Mouse (Mus musculus) liver, embryonic 15.5 days (tissue): ENCODE data around the gene Sfr1. TPM values are rescaled to one million over a fixed set of nuclear protein-coding genes. Genes with fewer than 3 reads are reported as not detected.

Experiments used
- ATAC-seq: fragments of 200-750 bp; cut with Nextera tagmentation; 2 replicates; pipeline ENCODE4 v1.8.0; 2017; ENCODE audit warnings: moderate number of reproducible peaks, mild to moderate bottlenecking, moderate library complexity; ENCODE audit not compliant: insufficient read depth
- H3K27ac ChIP-seq: fragments of 300-500 bp; sonication (generic); replicated peaks from 2 replicates; pipeline ENCODE4 v1.5.1; 2015; ENCODE audit warnings: mild to moderate bottlenecking, inconsistent platforms
- H3K27me3 ChIP-seq: fragments of 300-500 bp; sonication (generic); 2 replicates; pipeline ENCODE4 v1.6.1; 2015; ENCODE audit warnings: mild to moderate bottlenecking, inconsistent platforms
- H3K36me3 ChIP-seq: fragments of 300-500 bp; sonication (generic); replicated peaks from 2 replicates; pipeline ENCODE4 v1.6.1; 2015; ENCODE audit warnings: moderate library complexity, mild to moderate bottlenecking, inconsistent platforms
- H3K4me1 ChIP-seq: fragments of 300-500 bp; sonication (generic); replicated peaks from 2 replicates; pipeline ENCODE4 v1.6.1; 2015; ENCODE audit warnings: inconsistent platforms
- H3K4me2 ChIP-seq: fragments of 300-500 bp; sonication (generic); 2 replicates; pipeline ENCODE4 v1.6.1; 2015; ENCODE audit warnings: moderate library complexity, mild to moderate bottlenecking, inconsistent platforms
- H3K4me3 ChIP-seq: fragments of 300-500 bp; sonication (generic); replicated peaks from 2 replicates; pipeline ENCODE4 v1.5.1; 2015; ENCODE audit warnings: mild to moderate bottlenecking, inconsistent platforms
- H3K9ac ChIP-seq: fragments of 300-500 bp; sonication (generic); 2 replicates; pipeline ENCODE4 v1.6.1; 2015; ENCODE audit warnings: moderate library complexity, mild to moderate bottlenecking, inconsistent platforms
- H3K9me3 ChIP-seq: fragments of 300-500 bp; sonication (generic); replicated peaks from 2 replicates; pipeline ENCODE4 v1.6.1; 2016; ENCODE audit warnings: inconsistent platforms
- WGBS: fragments of 180-500 bp; shearing (Covaris S2); methylation state at CpG from one replicate; pipeline ENCODE4 v1.1.7; 2015; ENCODE audit warnings: mixed read lengths; ENCODE audit not compliant: insufficient replicate concordance; 5-methylcytosine and 5-hydroxymethylcytosine counted together
- microRNA-seq: library from miRNA; unstranded; fragments of <30 nt; microRNA quantifications from one replicate; pipeline ENCODE4, GENCODE M21; 2016
- polyA plus RNA-seq: library from polyadenylated mRNA; unstranded; fragments of >200 nt; fragmentation: Nextera tagmentation; extraction: Ambion mirVana; gene quantifications from 2 replicates; pipeline ENCODE4 v1.2.1, GENCODE M21; 2015

The Sfr1 gene
- polyA plus RNA-seq, 1 experiment from 2014 or later = 60.6 TPM

GRCm38 (mm10) chr19:47752456-47752855 lies 21.0 kb downstream of the Sfr1 start:
- WGBS = 78% methylated on average over 9 of the region's 9 CpGs
- no peak for ATAC-seq
- H3K4me2 ChIP-seq = no peak overlapping the region

DNA sequence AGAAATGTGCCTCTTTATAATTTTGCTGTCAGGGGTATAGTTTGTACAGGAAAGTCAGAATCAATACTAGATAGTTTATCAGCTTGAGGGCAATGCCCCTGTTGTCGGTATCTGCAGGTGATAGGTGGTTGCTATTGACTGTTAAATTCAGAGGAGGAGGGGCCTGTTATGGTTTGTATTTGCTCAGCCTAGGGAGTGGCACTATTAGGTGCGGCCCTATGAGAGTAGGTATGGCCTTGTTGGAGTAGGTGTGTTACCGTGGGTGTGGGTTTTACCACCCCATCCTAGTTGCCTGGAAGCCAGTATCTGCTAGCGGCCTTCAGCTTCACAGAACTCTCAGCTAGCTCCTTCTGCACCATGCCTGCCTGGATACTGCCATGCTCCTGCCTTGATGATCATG lies 22.4 kb downstream of the Sfr1 start:
- Histone ChIP-seq H3K4me3 (no peak overlapping the region), H3K9ac (no peak overlapping the region), H3K36me3 (no peaks in the 10 kb centered on the region), H3K4me2 (no peak overlapping the region), H3K4me1 (no peaks in the 10 kb centered on the region), H3K27ac (no peak overlapping the region), H3K9me3 (no peaks in the 10 kb centered on the region), H3K27me3 (no peaks in the 10 kb centered on the region)
- 43% methylated on average over 4 of the region's 4 CpGs for WGBS
- no peak for ATAC-seq

More at GRCm38 (mm10) chr19:47752456-47752855, 21.0 kb downstream of the Sfr1 start:
- Histone ChIP-seq H3K27ac (no peak overlapping the region), H3K9me3 (no peaks in the 10 kb centered on the region), H3K9ac (no peak overlapping the region), H3K4me1 (no peaks in the 10 kb centered on the region), H3K4me3 (no peak overlapping the region), H3K36me3 (no peaks in the 10 kb centered on the region), H3K27me3 (no peaks in the 10 kb centered on the region)

DNA sequence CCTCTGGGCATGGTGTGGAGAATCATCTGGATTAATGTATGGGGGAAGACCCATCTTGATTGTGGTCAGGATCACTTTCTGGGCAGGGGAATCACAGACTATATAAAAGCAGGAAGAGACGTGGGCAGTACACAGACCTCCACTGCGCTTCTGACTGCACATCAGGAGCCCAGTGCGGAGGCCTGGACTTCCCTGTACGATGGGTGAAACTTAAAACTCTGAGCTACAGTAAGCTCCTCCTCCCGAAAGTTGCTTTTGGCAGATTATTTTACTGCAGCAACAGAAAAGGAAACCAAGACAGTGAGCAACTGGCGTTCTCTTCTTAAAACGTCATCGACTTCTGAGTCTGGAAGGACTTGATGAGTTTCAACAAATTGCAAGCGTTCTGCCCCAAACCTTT lies 23.4 kb downstream of the Sfr1 start:
- H3K9me3 ChIP-seq = no peaks in the 10 kb centered on the region
- H3K36me3 ChIP-seq = no peaks in the 10 kb centered on the region
- WGBS = 60% methylated on average over 9 of the region's 9 CpGs
- no peak overlapping the region for H3K4me2 ChIP-seq
- H3K4me1 ChIP-seq = no peaks in the 10 kb centered on the region
- no peaks in the 10 kb centered on the region for H3K27me3 ChIP-seq
- H3K4me3 ChIP-seq = no peak overlapping the region
- H3K9ac ChIP-seq = no peak overlapping the region
- no peak overlapping the region for H3K27ac ChIP-seq
- no peak for ATAC-seq

DNA sequence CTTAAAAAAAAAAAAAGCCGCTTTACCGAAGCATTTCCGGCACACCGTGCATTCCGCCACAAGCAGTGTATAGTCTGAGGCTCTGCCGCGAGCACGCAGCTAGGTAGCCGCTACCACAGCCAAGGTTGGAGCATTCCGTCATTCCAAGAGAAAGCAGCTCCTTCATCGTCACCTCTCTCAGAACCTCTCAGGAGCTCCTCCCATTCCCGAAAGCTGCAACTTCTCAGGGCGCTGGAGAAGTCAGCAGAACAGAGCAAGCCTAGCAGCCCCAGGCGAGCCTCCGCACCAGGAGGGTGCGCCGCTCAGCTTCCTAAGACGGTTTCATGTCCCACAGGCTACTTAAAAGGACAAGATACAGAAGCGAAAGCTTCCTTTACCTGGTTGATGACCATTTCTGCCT lies 24.1 kb downstream of the Sfr1 start:
- Histone ChIP-seq H3K4me2 (0 out of 2 replicates have a peak overlapping the region, but pooled peaks have one; percentile 16), H3K36me3 (no peaks in the 10 kb centered on the region), H3K4me1 (no peaks in the 10 kb centered on the region), H3K27me3 (no peaks in the 10 kb centered on the region), H3K9ac (no peak overlapping the region), H3K4me3 (no peak overlapping the region), H3K9me3 (no peaks in the 10 kb centered on the region), H3K27ac (no peak overlapping the region)
- 58% methylated on average over 19 of the region's 19 CpGs for WGBS
- no peak for ATAC-seq

DNA sequence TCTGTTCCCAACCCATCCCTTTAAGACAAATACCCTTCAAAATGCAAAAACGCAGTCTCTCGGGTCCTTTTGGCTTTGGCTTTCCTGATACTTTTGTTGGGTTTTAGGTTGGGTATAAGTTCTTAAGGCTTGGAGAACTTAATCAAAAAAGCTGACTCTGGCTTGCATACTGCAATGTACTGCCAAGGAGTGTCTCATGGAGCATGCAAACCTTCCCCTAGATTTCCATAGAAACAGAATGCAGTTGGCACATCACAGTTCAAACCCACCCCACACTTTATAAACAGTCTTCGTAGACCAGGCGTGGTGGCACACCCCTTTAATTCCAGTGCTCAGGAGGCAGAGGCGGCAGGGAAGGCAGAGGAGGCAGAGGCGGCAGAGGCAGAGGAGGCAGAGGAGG lies 46.4 kb downstream of the Sfr1 start:
- H3K27me3 ChIP-seq = no peaks in the 10 kb centered on the region
- H3K36me3 ChIP-seq = no peaks in the 10 kb centered on the region
- 68% methylated on average over 6 of the region's 6 CpGs for WGBS
- no peak overlapping the region for H3K4me2 ChIP-seq
- H3K27ac ChIP-seq = no peak overlapping the region
- no peaks in the 10 kb centered on the region for H3K4me1 ChIP-seq
- H3K9ac ChIP-seq = no peak overlapping the region
- H3K4me3 ChIP-seq = no peak overlapping the region
- no peak for ATAC-seq
- no peaks in the 10 kb centered on the region for H3K9me3 ChIP-seq

DNA sequence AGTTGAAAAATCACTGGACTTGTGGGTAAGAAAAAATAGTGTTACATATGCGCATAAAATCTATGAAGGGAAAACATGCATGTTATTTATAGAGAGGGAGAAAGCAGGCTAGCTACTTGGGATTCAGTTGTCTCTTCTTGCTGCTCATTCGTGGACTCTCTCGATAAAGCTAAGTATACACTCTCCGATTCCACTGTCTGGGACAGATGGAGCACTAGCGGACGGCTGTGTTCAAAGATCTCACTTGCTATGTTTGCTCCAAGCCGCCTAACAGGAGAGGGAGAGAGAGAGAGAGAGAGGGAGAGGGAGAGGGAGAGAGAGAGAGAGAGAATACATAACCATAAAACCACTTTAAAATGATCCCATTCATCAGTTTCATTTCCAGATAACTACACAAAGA lies 48.7 kb downstream of the Sfr1 start:
- Histone ChIP-seq H3K27me3 (no peaks in the 10 kb centered on the region), H3K27ac (no peak overlapping the region), H3K4me3 (no peak overlapping the region), H3K4me2 (no peak overlapping the region), H3K36me3 (no peaks in the 10 kb centered on the region), H3K9me3 (no peaks in the 10 kb centered on the region), H3K9ac (no peak overlapping the region), H3K4me1 (no peaks in the 10 kb centered on the region)
- 75% methylated on average over 7 of the region's 7 CpGs for WGBS
- no peak for ATAC-seq

- Histone ChIP-seq H3K9me3 (no peaks in the 10 kb centered on the region), H3K4me3 (no peak overlapping the region), H3K27ac (no peak overlapping the region), H3K9ac (no peak overlapping the region), H3K4me1 (no peaks in the 10 kb centered on the region), H3K27me3 (no peaks in the 10 kb centered on the region), H3K36me3 (no peaks in the 10 kb centered on the region), H3K4me2 (no peak overlapping the region)
- WGBS = 56% methylated on average over 11 of the region's 11 CpGs
- no peak for ATAC-seq
These were observed 49.5 kb downstream of the Sfr1 start for GRCm38 (mm10) chr19:47780972-47781371.

- no peaks in the 10 kb centered on the region for H3K36me3 ChIP-seq
- 64% methylated on average over 6 of the region's 6 CpGs for WGBS
These were observed 52.4 kb downstream of the Sfr1 start for GRCm38 (mm10) chr19:47783898-47784297.

More at GRCm38 (mm10) chr19:47783898-47784297, 52.4 kb downstream of the Sfr1 start:
- no peak overlapping the region for H3K27ac ChIP-seq
- no peaks in the 10 kb centered on the region for H3K4me1 ChIP-seq
- no peak overlapping the region for H3K4me2 ChIP-seq
- no peak overlapping the region for H3K4me3 ChIP-seq
- no peaks in the 10 kb centered on the region for H3K27me3 ChIP-seq
- ATAC-seq = no peak
- H3K9ac ChIP-seq = no peak overlapping the region
- H3K9me3 ChIP-seq = no peaks in the 10 kb centered on the region

Small RNAs within 50 kb of the gene (microRNA-seq; reads per million reads assigned to microRNA genes)
- gene Mir8090 = not detected

Other genes with a start within 250 kb of the Sfr1 start
- 8.4 and 8.7 TPM in 2 replicates for gene Stn1, start 194.2 kb upstream of the Sfr1 start, polyA plus RNA-seq
- gene Slk, start 152.0 kb upstream of the Sfr1 start, polyA plus RNA-seq = 5.4 and 6.5 TPM in 2 replicates
- 0.15 and 0.20 TPM in 2 replicates for gene Col17a1, start 39.6 kb upstream of the Sfr1 start, polyA plus RNA-seq
- gene Gsto1, start 123.3 kb downstream of the Sfr1 start, polyA plus RNA-seq = 115 and 122 TPM in 2 replicates
- 0.13 and 0.24 TPM in 2 replicates for gene Gsto2, start 133.9 kb downstream of the Sfr1 start, polyA plus RNA-seq
- 0.02 TPM in 1 of 2 replicates, not detected in the other for gene Cfap43, start 187.6 kb downstream of the Sfr1 start, polyA plus RNA-seq
- gene Itprip, start 187.6 kb downstream of the Sfr1 start, polyA plus RNA-seq = 4.1 and 4.8 TPM in 2 replicates
- not detected in 2 replicates for gene Cfap58, start 206.0 kb downstream of the Sfr1 start, polyA plus RNA-seq